Mouse (Mus musculus): ENCODE measurements around the gene Hoxb3. TPM values are rescaled to one million over a fixed set of nuclear protein-coding genes. Genes with fewer than 3 reads are reported as not detected.

Hoxb3 gene
- total and polyA plus RNA-seq, 3 experiments, result not detected

DNA sequence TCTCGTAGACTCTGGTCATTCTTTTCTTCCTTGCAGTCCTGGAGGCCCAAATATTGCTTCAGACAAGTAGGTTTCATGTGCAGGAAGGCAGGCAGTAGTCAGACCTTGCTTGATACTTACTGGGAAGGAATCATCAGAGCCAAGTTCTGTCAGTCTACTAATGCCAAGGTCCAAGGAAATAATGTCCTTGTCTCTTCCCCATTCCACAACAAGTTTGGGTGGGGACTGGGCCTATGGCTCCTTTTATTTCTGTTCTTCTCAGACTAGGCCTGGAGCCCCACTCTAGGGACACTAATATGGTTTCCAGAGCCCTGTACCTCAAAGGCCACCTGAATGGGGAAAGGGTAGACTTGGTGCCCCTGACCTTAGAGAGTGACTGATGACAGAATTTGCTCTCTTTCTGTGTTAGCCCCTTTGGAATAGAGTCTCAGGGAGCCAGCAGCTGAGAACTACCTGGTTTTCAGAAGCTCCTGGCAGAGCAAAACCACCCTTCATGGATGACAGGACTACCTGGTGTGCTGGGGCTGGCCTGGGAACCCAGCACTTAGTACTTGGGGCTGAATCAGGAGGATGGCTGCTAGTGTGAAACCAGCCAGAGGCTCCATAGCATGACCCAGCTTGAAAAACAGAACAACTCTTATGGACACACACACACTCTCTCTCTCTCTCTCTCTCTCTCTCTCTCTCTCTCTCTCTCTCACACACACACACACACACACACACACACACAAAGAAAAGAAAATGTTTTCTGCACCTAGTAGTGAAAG is 34.5 kb upstream of the Hoxb3 start:
- TF ChIP-seq MEF2A (IDR thresholded peaks at IDR 0.05; ENCODE audit: extremely low read depth, insufficient replicate concordance, low read depth, low read length, poor library complexity, severe bottlenecking) (no peak), SIN3A (IDR thresholded peaks at IDR 0.05; ENCODE audit: low read length) (no peak), SMC3 (IDR thresholded peaks at IDR 0.05; ENCODE audit: low read depth, low read length) (no peak), POLR2AphosphoS2 (IDR thresholded peaks at IDR 0.05; ENCODE audit: low read length) (no peak), BHLHE40 (IDR thresholded peaks at IDR 0.05; ENCODE audit: borderline replicate concordance, low read depth, low read length) (no peak), MAZ (IDR thresholded peaks at IDR 0.05; ENCODE audit: low read depth, low read length) (no peak), POLR2AphosphoS5 (IDR thresholded peaks at IDR 0.05; ENCODE audit: borderline replicate concordance, low read depth, low read length) (no peak)
- no peak for DNase-seq (ENCODE audit: low read depth, low spot score)
- Histone ChIP-seq H3K79me2 (ENCODE audit: control insufficient read depth, insufficient read depth, low read length, poor library complexity) (no peaks in the 10 kb centered on the region), H3K27ac (ENCODE audit: control insufficient read depth, low read depth, low read length) (no peak overlapping the region), H3K4me1 (ENCODE audit: control insufficient read depth in 1 of 2, insufficient read depth in 2 of 2, low read length in 2 of 2) (no peaks in the 10 kb centered on the region), H3K36me3 (ENCODE audit: control insufficient read depth in 1 of 2, insufficient read depth in 2 of 2, low read length in 2 of 2) (no peaks in the 10 kb centered on the region), H3K4me3 (ENCODE audit: control insufficient read depth in 1 of 2, insufficient read depth in 1 of 2, low read depth in 2 of 2, low read length in 2 of 2) (no peak overlapping the region), H3K9ac (ENCODE audit: control insufficient read depth, low read depth, low read length, poor library complexity, severe bottlenecking) (no peak overlapping the region), H3K27me3 (ENCODE audit: control insufficient read depth in 1 of 2, insufficient read depth in 2 of 2, low read length in 2 of 2) (peaks cover 3 to 6% of the 10 kb centered on the region in 2 experiments; a peak in 1 of 4 replicates), H3K9me3 (replicated peaks; ENCODE audit: insufficient read depth, low read length) (no peaks in the 10 kb centered on the region)

DNA sequence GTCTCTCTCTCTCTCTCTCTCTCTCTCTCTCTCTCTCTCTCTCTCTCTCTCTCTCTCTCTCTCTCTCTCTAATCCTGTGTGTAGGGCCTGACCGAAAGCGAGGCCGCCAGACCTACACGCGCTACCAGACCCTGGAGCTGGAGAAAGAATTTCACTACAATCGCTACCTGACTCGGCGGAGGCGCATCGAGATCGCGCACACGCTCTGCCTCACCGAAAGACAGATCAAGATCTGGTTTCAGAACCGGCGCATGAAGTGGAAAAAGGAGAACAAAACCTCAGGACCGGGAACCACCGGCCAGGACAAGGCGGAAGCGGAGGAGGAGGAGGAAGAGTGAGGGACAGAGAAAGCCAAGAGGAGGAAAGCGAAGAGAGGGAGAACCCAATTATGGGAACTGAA is 33.8 kb upstream of the Hoxb3 start:
- no peaks in the 10 kb centered on the region for H3K4me1 ChIP-seq (ENCODE audit: control insufficient read depth in 1 of 2, insufficient read depth in 2 of 2, low read length in 2 of 2)
- H3K9me3 ChIP-seq (replicated peaks; ENCODE audit: insufficient read depth, low read length), result no peaks in the 10 kb centered on the region
- no peaks in the 10 kb centered on the region for H3K79me2 ChIP-seq (ENCODE audit: control insufficient read depth, insufficient read depth, low read length, poor library complexity)
- H3K9ac ChIP-seq (ENCODE audit: control insufficient read depth, low read depth, low read length, poor library complexity, severe bottlenecking), result no peak overlapping the region
- H3K27me3 ChIP-seq (ENCODE audit: control insufficient read depth in 1 of 2, insufficient read depth in 2 of 2, low read length in 2 of 2), result peaks cover 3 to 6% of the 10 kb centered on the region in 2 experiments; a peak in 1 of 4 replicates
- no peaks in the 10 kb centered on the region for H3K36me3 ChIP-seq (ENCODE audit: control insufficient read depth in 1 of 2, insufficient read depth in 2 of 2, low read length in 2 of 2)
- no peak overlapping the region for H3K4me3 ChIP-seq (ENCODE audit: control insufficient read depth in 1 of 2, insufficient read depth in 1 of 2, low read depth in 2 of 2, low read length in 2 of 2)
- no peak overlapping the region for H3K27ac ChIP-seq (ENCODE audit: control insufficient read depth, low read depth, low read length)
- TF ChIP-seq GATA1 (IDR thresholded peaks at IDR 0.05; ENCODE audit: low read depth, low read length), result no peak
- no peak for TF ChIP-seq RAD21 (IDR thresholded peaks at IDR 0.05; ENCODE audit: low read depth, low read length)
- no peak for TF ChIP-seq ZC3H11A (IDR thresholded peaks at IDR 0.05; ENCODE audit: low read depth, low read length)
- TF ChIP-seq MAZ (IDR thresholded peaks at IDR 0.05; ENCODE audit: low read depth, low read length), result no peak
- TF ChIP-seq SIN3A (IDR thresholded peaks at IDR 0.05; ENCODE audit: low read length), result no peak
- TF ChIP-seq MYB (IDR thresholded peaks at IDR 0.05; ENCODE audit: low read depth, low read length), result no peak
- TF ChIP-seq POLR2AphosphoS2 (IDR thresholded peaks at IDR 0.05; ENCODE audit: low read length), result no peak
- no peak for TF ChIP-seq UBTF (IDR thresholded peaks at IDR 0.05; ENCODE audit: borderline replicate concordance, insufficient read depth, low read depth, low read length)
- DNase-seq (ENCODE audit: low read depth, low spot score), result no peak

DNA sequence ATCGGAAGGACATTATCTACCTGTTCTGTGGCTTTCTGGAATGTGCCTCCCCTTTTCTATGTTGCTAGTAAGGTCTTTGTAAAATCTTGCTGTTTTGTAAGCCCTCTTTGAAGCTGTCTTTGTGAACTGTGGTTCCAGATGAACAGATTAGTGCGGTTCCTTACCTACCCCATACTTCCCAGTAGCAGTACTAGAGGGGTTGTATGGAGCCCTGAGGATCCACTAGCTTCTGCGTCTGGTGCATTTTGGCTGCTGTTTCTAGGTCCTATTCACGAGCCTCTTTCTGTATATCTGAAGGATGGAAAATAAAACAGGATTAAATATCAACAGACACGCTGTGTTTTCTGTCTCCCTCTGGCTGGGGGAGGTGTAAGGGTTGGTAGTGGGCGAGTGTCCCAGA is 33.3 kb upstream of the Hoxb3 start:
- 0 out of 4 replicates have a peak, but pooled peaks cover 0 to 1% of the 10 kb centered on the region in 2 experiments for H3K4me1 ChIP-seq (ENCODE audit: control insufficient read depth in 1 of 2, insufficient read depth in 2 of 2, low read length in 2 of 2)
- TF ChIP-seq POLR2AphosphoS2 (IDR thresholded peaks at IDR 0.05; ENCODE audit: low read length) (no peak), TAL1 (IDR thresholded peaks at IDR 0.05; ENCODE audit: low read length) (no peak), MAX (IDR thresholded peaks at IDR 0.05; ENCODE audit: low read length) (no peak), KAT2A (conservative IDR thresholded peaks at IDR 0.05; ENCODE audit: low read depth, low read length) (no peak), ZKSCAN1 (IDR thresholded peaks at IDR 0.05; ENCODE audit: low read depth, low read length) (no peak), CHD1 (IDR thresholded peaks at IDR 0.05; ENCODE audit: low read depth, low read length) (no peak), MYC (IDR thresholded peaks at IDR 0.05; ENCODE audit: low read depth, low read length) (no peak)
- peaks cover 3 to 6% of the 10 kb centered on the region in 2 experiments; a peak in 2 of 4 replicates for H3K27me3 ChIP-seq (ENCODE audit: control insufficient read depth in 1 of 2, insufficient read depth in 2 of 2, low read length in 2 of 2)
- no peak overlapping the region for H3K9ac ChIP-seq (ENCODE audit: control insufficient read depth, low read depth, low read length, poor library complexity, severe bottlenecking)
- no peaks in the 10 kb centered on the region for H3K9me3 ChIP-seq (replicated peaks; ENCODE audit: insufficient read depth, low read length)
- no peak for DNase-seq (ENCODE audit: low read depth, low spot score)
- no peaks in the 10 kb centered on the region for H3K79me2 ChIP-seq (ENCODE audit: control insufficient read depth, insufficient read depth, low read length, poor library complexity)
- H3K36me3 ChIP-seq (ENCODE audit: control insufficient read depth in 1 of 2, insufficient read depth in 2 of 2, low read length in 2 of 2), result no peaks in the 10 kb centered on the region
- H3K27ac ChIP-seq (ENCODE audit: control insufficient read depth, low read depth, low read length), result no peak overlapping the region
- no peak overlapping the region for H3K4me3 ChIP-seq (ENCODE audit: control insufficient read depth in 1 of 2, insufficient read depth in 1 of 2, low read depth in 2 of 2, low read length in 2 of 2)
